Mouse (Mus musculus) C2C12 (cell line): ENCODE measurements around the gene Degs2. TPM values are rescaled to one million over a fixed set of nuclear protein-coding genes. Genes with fewer than 3 reads are reported as not detected.

Experiments
- H3K27me3 ChIP-seq: one replicate; pipeline ENCODE4 v1.6.1; 2011; ENCODE audit not compliant: control insufficient read depth, insufficient read depth, insufficient read length
- H3K36me3 ChIP-seq: one replicate; pipeline ENCODE4 v1.6.1; 2011; ENCODE audit not compliant: control insufficient read depth, insufficient read depth
- H3K4me3 ChIP-seq: one replicate; pipeline ENCODE4 v1.5.1; 2011; ENCODE audit warnings: mild to moderate bottlenecking, control low read depth; ENCODE audit not compliant: poor library complexity, insufficient read depth, severe bottlenecking
- H3K79me2 ChIP-seq: one replicate; pipeline ENCODE4 v1.6.1; 2011; ENCODE audit not compliant: control insufficient read depth, insufficient read depth
- H3K79me3 ChIP-seq: one replicate; pipeline ENCODE4 v1.6.1; 2011; ENCODE audit warnings: low read depth, control low read depth
- H3ac ChIP-seq: one replicate; pipeline ENCODE3; 2011; ENCODE audit warnings: low read depth; ENCODE audit not compliant: control insufficient read depth, insufficient read length
- CEBPB ChIP-seq: IDR thresholded peaks from one replicate; pipeline ENCODE4 v1.6.1; 2011; ENCODE audit warnings: low read depth, mild to moderate bottlenecking, control low read depth, moderate library complexity
- CTCF ChIP-seq: IDR thresholded peaks from one replicate; pipeline ENCODE4 v1.5.1; 2011; ENCODE audit not compliant: control insufficient read depth, insufficient read depth, insufficient read length
- FOSL1 ChIP-seq: IDR thresholded peaks from one replicate; pipeline ENCODE4 v1.8.0; 2011; ENCODE audit warnings: mild to moderate bottlenecking, low read length; ENCODE audit not compliant: poor library complexity, insufficient read depth, severe bottlenecking
- MAX ChIP-seq: IDR thresholded peaks from one replicate; pipeline ENCODE4 v1.6.1; 2011; ENCODE audit warnings: mild to moderate bottlenecking, control low read depth
- MYOD1 ChIP-seq: IDR thresholded peaks from one replicate; pipeline ENCODE4 v1.6.1; 2011; ENCODE audit warnings: low read depth; ENCODE audit not compliant: control insufficient read depth, insufficient read length
- MYOG ChIP-seq: IDR thresholded peaks from one replicate; pipeline ENCODE4 v1.6.1; 2011; ENCODE audit not compliant: control insufficient read depth, insufficient read length; ENCODE audit errors: extremely low read depth
- USF1 ChIP-seq: IDR thresholded peaks from one replicate; pipeline ENCODE4 v1.6.1; 2011; ENCODE audit warnings: low read depth, mild to moderate bottlenecking, control low read depth, moderate library complexity
- polyA plus RNA-seq: library from polyadenylated mRNA; unstranded; fragments of >200 nt; fragmentation: generic; extraction: Trizol; gene quantifications from one replicate; pipeline ENCODE4 v1.2.1, GENCODE M21; 2012; ENCODE audit warnings: missing spikeins

The Degs2 gene
- polyA plus RNA-seq, 1 experiment = 0.22 TPM

DNA sequence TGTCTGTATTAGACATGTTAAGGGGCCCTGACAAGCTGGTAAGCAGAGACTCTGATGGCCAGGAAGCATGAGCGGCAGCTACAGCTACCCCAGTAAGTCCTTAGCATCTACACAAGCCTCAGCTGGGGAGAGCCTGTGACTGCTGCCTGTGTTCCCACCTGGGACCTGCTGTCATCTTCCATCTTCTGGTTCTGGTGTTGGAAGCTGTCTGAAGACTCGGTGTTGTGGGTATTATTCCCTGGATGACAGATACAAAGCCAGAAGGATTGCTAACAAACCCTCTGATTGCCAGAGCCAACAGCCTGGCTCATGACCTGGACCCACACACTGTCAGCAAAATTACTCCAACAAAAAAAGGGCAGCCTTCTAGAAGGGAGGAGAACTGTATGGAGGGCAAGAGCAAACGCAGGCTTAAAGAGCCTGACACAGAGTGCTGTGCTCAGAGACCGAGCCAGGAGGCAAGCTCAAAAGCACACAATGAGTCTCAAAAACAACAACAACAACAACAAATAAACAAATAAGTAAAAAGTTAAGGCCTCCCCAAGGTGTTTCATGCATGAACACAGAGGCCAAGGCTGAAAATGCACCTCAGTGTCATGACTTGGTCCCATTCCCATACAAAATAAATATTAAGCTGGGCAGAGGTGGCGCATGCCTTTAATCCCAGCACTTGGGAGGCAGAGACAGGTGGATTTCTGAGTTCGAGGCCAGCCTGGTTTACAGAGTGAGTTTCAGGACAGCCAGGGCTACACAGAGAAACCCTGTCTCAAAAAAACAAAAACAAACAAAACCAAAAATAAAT lies 8.1 kb upstream of the Degs2 start:
- Histone ChIP-seq H3ac (no peak overlapping the region), H3K79me3 (no peaks in the 10 kb centered on the region), H3K79me2 (no peaks in the 10 kb centered on the region), H3K36me3 (no peaks in the 10 kb centered on the region), H3K27me3 (no peaks in the 10 kb centered on the region), H3K4me3 (no peak overlapping the region)
- TF ChIP-seq MYOD1 (no peak), USF1 (no peak), FOSL1 (no peak), CEBPB (no peak), MYOG (no peak), CTCF (no peak), MAX (no peak)

DNA sequence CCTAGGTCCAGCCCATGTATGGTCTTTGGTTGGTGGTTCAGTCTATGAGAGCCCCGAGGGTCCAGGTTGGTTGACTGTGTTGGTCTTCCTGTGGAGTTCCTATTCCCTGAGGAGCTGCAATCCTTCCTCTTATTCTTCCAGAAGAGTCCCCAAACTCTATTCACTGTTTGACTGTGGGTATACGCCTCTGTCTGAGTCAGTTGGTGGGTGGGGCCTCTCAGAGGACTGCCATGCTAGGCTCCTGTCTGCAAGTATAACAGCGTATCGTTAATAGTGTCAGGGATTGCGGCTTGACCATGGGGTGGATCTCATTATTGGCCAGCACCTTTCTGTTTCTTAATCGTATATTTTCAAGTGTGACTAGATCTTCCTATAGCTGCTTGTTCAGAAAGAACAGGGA lies 7.3 kb upstream of the Degs2 start:
- TF ChIP-seq USF1 = no peak
- no peak for TF ChIP-seq MYOD1
- TF ChIP-seq CTCF = no peak
- TF ChIP-seq CEBPB = no peak
- no peak for TF ChIP-seq FOSL1
- TF ChIP-seq MAX = no peak
- no peak for TF ChIP-seq MYOG
- Histone ChIP-seq H3K4me3 (no peak overlapping the region), H3ac (no peak overlapping the region), H3K79me3 (no peaks in the 10 kb centered on the region), H3K79me2 (no peaks in the 10 kb centered on the region), H3K36me3 (no peaks in the 10 kb centered on the region), H3K27me3 (peaks cover 4% of the 10 kb centered on the region)

- Histone ChIP-seq H3K36me3 (no peaks in the 10 kb centered on the region), H3ac (no peak overlapping the region), H3K4me3 (no peak overlapping the region), H3K79me3 (no peaks in the 10 kb centered on the region), H3K79me2 (no peaks in the 10 kb centered on the region), H3K27me3 (peaks cover 27% of the 10 kb centered on the region)
- no peak for TF ChIP-seq MYOD1
Measured at GRCm38 (mm10) chr12:108706129-108706528, 4.0 kb upstream of the Degs2 start.

- Histone ChIP-seq H3K79me3 (no peaks in the 10 kb centered on the region), H3K79me2 (no peaks in the 10 kb centered on the region), H3ac (no peak overlapping the region), H3K27me3 (peaks cover 33% of the 10 kb centered on the region), H3K36me3 (no peaks in the 10 kb centered on the region), H3K4me3 (no peak overlapping the region)
- TF ChIP-seq MAX = no peak
- no peak for TF ChIP-seq USF1
- no peak for TF ChIP-seq FOSL1
- TF ChIP-seq CTCF = no peak
Measured at GRCm38 (mm10) chr12:108705486-108705885, 3.4 kb upstream of the Degs2 start.

DNA sequence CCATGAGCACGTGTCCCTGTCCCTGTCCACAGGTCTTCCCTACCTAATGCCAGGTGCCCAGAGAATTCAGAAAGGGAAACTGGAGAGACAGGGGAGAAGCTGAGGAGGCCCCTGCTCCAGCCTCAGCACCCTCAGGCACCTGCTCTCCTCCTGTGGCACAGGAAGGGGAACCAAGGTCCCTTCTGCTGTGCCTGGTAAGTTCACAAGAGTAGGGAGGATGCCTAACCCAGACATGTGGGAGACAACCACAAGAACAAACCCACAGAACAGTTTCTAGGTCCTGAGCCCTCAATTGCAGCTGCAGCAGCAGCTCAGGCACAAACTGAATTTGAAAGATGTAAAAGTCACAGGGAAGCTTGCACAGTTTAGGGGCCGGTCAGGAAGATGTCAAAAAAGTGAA lies 894 bp downstream of the Degs2 start:
- H3K36me3 ChIP-seq = no peaks in the 10 kb centered on the region
- no peak overlapping the region for H3ac ChIP-seq
- TF ChIP-seq FOSL1 = no peak
- TF ChIP-seq MYOD1 = no peak
- TF ChIP-seq MYOG = no peak
- TF ChIP-seq CTCF = no peak
- TF ChIP-seq MAX = no peak
- no peak for TF ChIP-seq USF1
- no peak for TF ChIP-seq CEBPB
- H3K79me2 ChIP-seq = no peaks in the 10 kb centered on the region
- H3K27me3 ChIP-seq = peaks cover 39% of the 10 kb centered on the region
- no peaks in the 10 kb centered on the region for H3K79me3 ChIP-seq
- H3K4me3 ChIP-seq = no peak overlapping the region

GRCm38 (mm10) chr12:108700037-108700436 lies 2.1 kb downstream of the Degs2 start:
- Histone ChIP-seq H3K27me3 (peaks cover 39% of the 10 kb centered on the region), H3K79me2 (no peaks in the 10 kb centered on the region)

More at GRCm38 (mm10) chr12:108700037-108700436, 2.1 kb downstream of the Degs2 start:
- no peak overlapping the region for H3K4me3 ChIP-seq
- no peaks in the 10 kb centered on the region for H3K36me3 ChIP-seq
- no peak overlapping the region for H3ac ChIP-seq
- no peaks in the 10 kb centered on the region for H3K79me3 ChIP-seq
- TF ChIP-seq CTCF = no peak
- TF ChIP-seq MYOG = no peak
- TF ChIP-seq USF1 = no peak
- TF ChIP-seq FOSL1 = no peak
- no peak for TF ChIP-seq CEBPB
- no peak for TF ChIP-seq MYOD1
- TF ChIP-seq MAX = no peak
